Mouse (Mus musculus) embryonic facial prominence, embryonic 15.5 days (tissue): ENCODE measurements around the gene Ptchd4. TPM values are rescaled to one million over a fixed set of nuclear protein-coding genes. Genes with fewer than 3 reads are reported as not detected.

Experiments
- ATAC-seq: fragments of 200-750 bp; cut with Nextera tagmentation; 2 replicates; pipeline ENCODE4 v1.8.0; 2017; ENCODE audit warnings: low read depth, moderate TSS enrichment; ENCODE audit not compliant: insufficient number of reproducible peaks, low FRiP score, low TSS enrichment
- H3K27ac ChIP-seq: fragments of 300-500 bp; sonication (generic); replicated peaks from 2 replicates; pipeline ENCODE4 v1.5.1; 2015; ENCODE audit warnings: mild to moderate bottlenecking, inconsistent platforms
- H3K27me3 ChIP-seq: fragments of 300-500 bp; sonication (generic); 2 replicates; pipeline ENCODE4 v1.6.1; 2015; ENCODE audit warnings: inconsistent platforms
- H3K36me3 ChIP-seq: fragments of 300-500 bp; sonication (generic); 2 replicates; pipeline ENCODE4 v1.6.1; 2015; ENCODE audit warnings: mild to moderate bottlenecking, inconsistent platforms
- H3K4me1 ChIP-seq: fragments of 300-500 bp; sonication (generic); 2 replicates; pipeline ENCODE4 v1.6.1; 2015; ENCODE audit warnings: inconsistent platforms
- H3K4me2 ChIP-seq: fragments of 300-500 bp; sonication (generic); replicated peaks from 2 replicates; pipeline ENCODE4 v1.6.1; 2015; ENCODE audit warnings: mild to moderate bottlenecking, inconsistent platforms
- H3K4me3 ChIP-seq: fragments of 300-500 bp; sonication (generic); replicated peaks from 2 replicates; pipeline ENCODE4 v1.5.1; 2015; ENCODE audit warnings: mild to moderate bottlenecking, inconsistent platforms
- H3K9ac ChIP-seq: fragments of 300-500 bp; sonication (generic); 2 replicates; pipeline ENCODE4 v1.6.1; 2015; ENCODE audit warnings: inconsistent platforms
- H3K9me3 ChIP-seq: fragments of 300-500 bp; sonication (generic); replicated peaks from 2 replicates; pipeline ENCODE4 v1.6.1; 2016; ENCODE audit warnings: inconsistent platforms
- WGBS: fragments of 180-500 bp; shearing (Covaris S2); methylation state at CpG from one replicate; pipeline ENCODE4 v1.1.7; 2015; 5-methylcytosine and 5-hydroxymethylcytosine counted together
- polyA plus RNA-seq: library from polyadenylated mRNA; unstranded; fragments of >200 nt; fragmentation: Nextera tagmentation; extraction: Ambion mirVana; gene quantifications from 2 replicates; pipeline ENCODE4 v1.2.1, GENCODE M21; 2015

The Ptchd4 gene
- polyA plus RNA-seq, 1 experiment from 2014 or later = 1.3 TPM

DNA sequence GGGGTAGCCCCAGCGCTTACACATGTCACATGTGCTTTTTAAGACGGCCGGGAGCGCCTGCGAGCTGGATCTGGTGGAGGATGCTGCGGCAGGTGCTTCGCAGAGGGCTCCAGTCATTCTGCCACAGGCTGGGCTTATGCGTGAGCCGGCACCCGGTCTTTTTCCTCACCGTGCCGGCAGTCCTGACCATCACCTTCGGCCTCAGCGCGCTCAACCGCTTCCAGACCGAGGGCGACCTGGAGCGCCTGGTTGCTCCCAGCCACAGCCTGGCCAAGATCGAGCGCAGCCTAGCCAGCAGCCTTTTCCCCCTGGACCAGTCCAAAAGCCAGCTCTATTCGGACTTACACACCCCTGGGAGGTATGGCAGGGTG is 850 bp downstream of the Ptchd4 start:
- Histone ChIP-seq H3K4me3 (peak overlapping the region; percentile 57), H3K36me3 (no peaks in the 10 kb centered on the region), H3K4me1 (peaks cover 14% of the 10 kb centered on the region), H3K27me3 (peaks cover 13% of the 10 kb centered on the region), H3K4me2 (peak overlapping the region; percentile 97), H3K27ac (no peak overlapping the region), H3K9ac (no peak overlapping the region), H3K9me3 (no peaks in the 10 kb centered on the region)
- ATAC-seq = no peak
- under 1% methylated on average over 22 of the region's 22 CpGs for WGBS

DNA sequence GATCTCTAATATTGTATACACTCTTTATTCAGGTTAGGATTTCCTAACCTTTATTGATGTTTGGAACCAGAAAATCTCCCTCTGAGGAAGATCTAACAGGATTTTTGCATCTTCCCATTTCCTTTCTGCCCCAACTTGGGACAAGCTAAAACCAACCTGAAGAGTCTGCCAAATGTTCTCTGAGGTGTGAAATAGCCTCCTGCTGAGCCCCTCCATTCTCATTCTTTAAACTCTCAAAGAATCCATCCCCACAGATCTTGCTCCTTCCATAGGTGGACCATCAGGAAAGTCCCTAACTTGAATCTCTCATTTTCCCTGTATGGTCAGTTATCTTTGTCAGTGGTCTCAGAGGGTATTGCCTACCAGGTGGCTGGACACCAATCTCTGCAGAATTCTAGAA is 20.0 kb downstream of the Ptchd4 start:
- H3K4me1 ChIP-seq = no peaks in the 10 kb centered on the region
- ATAC-seq = no peak
- H3K9me3 ChIP-seq = no peaks in the 10 kb centered on the region
- H3K9ac ChIP-seq = no peak overlapping the region
- H3K4me3 ChIP-seq = no peak overlapping the region
- H3K4me2 ChIP-seq = no peak overlapping the region
- H3K36me3 ChIP-seq = no peaks in the 10 kb centered on the region
- H3K27me3 ChIP-seq = no peaks in the 10 kb centered on the region
- H3K27ac ChIP-seq = no peak overlapping the region

DNA sequence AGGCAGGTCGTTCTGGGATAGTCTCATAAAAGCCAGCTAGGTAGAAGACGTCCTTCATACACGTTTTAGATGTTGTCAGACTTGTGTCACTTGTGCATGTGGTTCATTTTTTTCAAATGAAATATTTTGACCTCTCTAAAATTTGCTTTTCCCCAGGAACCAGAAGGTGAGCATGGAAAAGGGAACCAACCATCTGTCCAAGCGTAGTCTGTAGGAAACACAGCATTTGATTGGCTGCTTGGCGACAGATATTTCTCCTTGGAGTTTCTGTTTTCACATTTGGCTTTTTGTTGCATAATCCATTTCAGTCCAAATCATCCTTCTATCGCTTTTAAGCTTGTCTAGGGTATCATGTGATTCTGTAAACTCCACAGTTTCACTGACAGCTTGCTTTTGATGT is 20.8 kb downstream of the Ptchd4 start:
- Histone ChIP-seq H3K36me3 (no peaks in the 10 kb centered on the region), H3K9ac (no peak overlapping the region), H3K4me3 (no peak overlapping the region), H3K27ac (no peak overlapping the region), H3K9me3 (no peaks in the 10 kb centered on the region), H3K4me1 (no peaks in the 10 kb centered on the region), H3K27me3 (no peaks in the 10 kb centered on the region), H3K4me2 (no peak overlapping the region)
- 79% methylated on average over 6 of the region's 6 CpGs for WGBS
- no peak for ATAC-seq

DNA sequence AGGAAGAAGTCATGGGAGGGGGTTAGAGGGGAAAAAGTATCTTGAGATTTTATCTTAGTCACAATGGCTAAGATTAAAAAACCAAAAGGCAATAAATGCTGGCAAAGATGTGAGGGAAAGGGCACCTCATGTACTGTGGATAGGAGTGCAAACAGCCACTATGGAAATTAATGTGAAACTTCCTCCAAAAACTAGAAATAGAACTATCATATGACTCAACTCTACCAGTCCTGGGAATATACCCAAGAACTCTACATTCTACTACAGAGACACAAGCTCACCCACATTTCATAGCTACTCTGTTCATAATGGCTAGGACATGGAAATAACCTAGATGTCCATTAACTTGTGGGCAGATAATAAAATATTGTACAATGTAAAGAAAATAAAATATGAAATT is 30.3 kb downstream of the Ptchd4 start:
- Histone ChIP-seq H3K9ac (no peak overlapping the region), H3K4me2 (no peak overlapping the region), H3K27ac (no peak overlapping the region), H3K36me3 (no peaks in the 10 kb centered on the region), H3K4me1 (no peaks in the 10 kb centered on the region), H3K27me3 (no peaks in the 10 kb centered on the region), H3K4me3 (no peak overlapping the region), H3K9me3 (no peaks in the 10 kb centered on the region)
- ATAC-seq = no peak

DNA sequence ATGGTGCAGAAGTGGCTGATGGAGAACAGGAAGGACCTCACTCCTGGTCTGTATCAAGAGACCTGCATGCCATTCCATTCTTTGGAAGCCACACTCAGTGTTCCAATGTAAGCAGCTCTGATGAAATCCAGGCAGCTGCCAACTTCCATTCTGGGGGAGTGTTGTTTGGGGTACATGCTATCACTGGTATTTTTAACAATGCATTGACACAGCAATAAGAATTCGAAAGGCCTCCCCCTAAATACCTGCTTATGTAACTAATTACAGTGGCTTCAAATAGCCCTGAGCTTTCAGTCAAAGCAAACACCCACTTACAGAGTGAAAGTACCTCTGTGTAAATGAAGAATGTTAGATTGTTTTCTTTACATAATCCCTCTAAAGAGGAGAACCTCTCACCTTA is 42.7 kb downstream of the Ptchd4 start:
- Histone ChIP-seq H3K9me3 (no peaks in the 10 kb centered on the region), H3K27me3 (no peaks in the 10 kb centered on the region), H3K4me3 (no peak overlapping the region), H3K36me3 (no peaks in the 10 kb centered on the region), H3K4me1 (no peaks in the 10 kb centered on the region), H3K4me2 (no peak overlapping the region), H3K9ac (no peak overlapping the region), H3K27ac (no peak overlapping the region)
- WGBS = 39% methylated on average over 1 of the region's 1 CpGs
- no peak for ATAC-seq

DNA sequence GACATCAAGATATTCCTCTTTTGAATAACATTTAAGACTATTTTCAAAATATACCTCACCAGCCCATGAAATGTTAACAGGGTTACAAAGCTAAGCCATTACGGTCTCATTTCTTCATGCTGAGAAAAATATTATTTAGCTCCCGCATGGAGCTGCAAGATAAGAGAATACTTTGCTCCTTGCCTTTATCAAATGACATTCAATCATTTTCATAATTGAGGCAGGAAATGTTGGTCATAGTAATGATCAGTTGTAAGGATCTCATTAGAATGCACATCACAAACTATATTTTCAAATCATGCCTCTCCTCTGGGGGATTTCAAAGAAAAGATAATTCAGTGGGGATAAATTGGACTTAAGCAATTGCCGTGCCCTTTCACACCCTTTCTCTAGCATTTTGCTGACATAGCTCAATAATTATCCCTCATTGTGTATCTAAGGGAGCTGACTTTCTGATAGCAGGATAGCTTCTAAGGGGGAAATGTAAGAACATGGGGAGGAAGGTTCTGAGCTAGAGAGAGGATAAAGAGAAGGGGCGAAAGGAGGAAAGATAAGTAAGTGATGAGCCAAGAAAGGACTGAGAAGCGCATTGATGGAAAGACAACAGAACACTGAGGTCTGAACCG is 47.5 kb downstream of the Ptchd4 start:
- WGBS = 86% methylated on average over 6 of the region's 6 CpGs
- no peaks in the 10 kb centered on the region for H3K36me3 ChIP-seq
- H3K27ac ChIP-seq = no peak overlapping the region
- no peaks in the 10 kb centered on the region for H3K9me3 ChIP-seq
- H3K4me3 ChIP-seq = no peak overlapping the region
- H3K27me3 ChIP-seq = no peaks in the 10 kb centered on the region
- no peak overlapping the region for H3K9ac ChIP-seq
- no peak overlapping the region for H3K4me2 ChIP-seq
- no peaks in the 10 kb centered on the region for H3K4me1 ChIP-seq
- no peak for ATAC-seq

DNA sequence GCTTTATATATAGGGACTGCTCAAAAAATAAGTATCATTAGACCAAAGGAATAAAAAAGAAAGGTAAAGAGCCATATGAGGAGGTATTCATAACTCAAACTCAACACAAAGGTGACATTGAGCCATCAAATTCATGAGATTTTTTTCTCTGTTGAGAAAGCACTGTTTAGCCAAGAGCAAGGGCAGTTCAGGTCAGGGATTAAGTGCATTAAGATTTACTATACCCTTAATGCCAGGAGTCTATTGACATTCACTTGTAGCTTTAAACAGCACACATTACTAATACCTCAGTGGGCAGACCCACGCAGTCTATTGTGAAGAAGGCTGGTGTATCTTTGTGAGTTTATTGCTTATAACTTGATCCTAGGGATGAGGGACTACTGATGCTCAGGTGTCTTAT is 49.0 kb downstream of the Ptchd4 start:
- Histone ChIP-seq H3K9ac (no peak overlapping the region), H3K9me3 (no peaks in the 10 kb centered on the region), H3K4me1 (no peaks in the 10 kb centered on the region), H3K4me2 (no peak overlapping the region), H3K4me3 (no peak overlapping the region), H3K36me3 (no peaks in the 10 kb centered on the region), H3K27ac (no peak overlapping the region), H3K27me3 (no peaks in the 10 kb centered on the region)
- ATAC-seq = no peak
- 75% methylated on average over 1 of the region's 1 CpGs for WGBS

DNA sequence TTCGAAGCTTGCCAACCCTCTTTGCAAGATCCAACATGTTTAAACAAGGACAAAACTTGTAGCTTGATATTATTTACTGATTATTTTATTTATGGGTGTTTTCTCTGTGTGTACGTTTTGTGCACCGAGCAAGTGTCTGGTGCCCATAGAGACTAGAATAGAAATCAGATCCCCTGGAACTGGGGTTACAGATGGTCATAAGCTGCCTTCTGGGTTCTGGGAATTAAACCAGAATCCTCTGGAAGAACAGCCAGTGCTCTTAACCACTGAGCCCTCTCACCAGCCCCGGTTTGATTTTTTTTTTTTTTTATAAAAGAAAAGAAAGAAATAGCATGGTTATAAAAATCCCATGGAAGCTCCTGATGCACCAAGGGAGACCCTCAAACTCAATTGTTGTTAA is 59.1 kb downstream of the Ptchd4 start:
- 80% methylated on average over 4 of the region's 4 CpGs for WGBS
- no peak overlapping the region for H3K27ac ChIP-seq
- no peak overlapping the region for H3K4me3 ChIP-seq
- no peaks in the 10 kb centered on the region for H3K9me3 ChIP-seq
- no peak for ATAC-seq
- H3K27me3 ChIP-seq = no peaks in the 10 kb centered on the region
- no peak overlapping the region for H3K4me2 ChIP-seq
- H3K36me3 ChIP-seq = no peaks in the 10 kb centered on the region
- no peaks in the 10 kb centered on the region for H3K4me1 ChIP-seq
- H3K9ac ChIP-seq = no peak overlapping the region

DNA sequence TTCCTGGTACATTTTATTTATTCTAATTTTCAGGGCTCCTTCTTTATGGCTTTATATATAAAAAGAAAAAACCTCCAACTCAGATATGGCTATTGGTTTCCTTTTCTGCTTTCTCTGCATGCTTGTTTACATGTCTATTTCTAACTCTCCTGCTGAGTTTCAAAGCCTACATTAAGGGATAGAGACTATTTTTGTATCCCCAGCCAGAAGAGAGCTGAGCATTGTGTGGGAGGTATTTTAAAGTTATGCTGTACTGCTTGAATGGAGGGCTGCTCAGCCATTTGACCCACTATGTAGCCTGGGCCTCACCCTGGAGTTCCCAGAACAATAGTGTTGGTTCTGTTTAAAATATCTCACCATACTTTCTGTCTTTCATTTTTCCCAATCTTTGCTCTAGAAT is 77.3 kb downstream of the Ptchd4 start:
- H3K27ac ChIP-seq = no peak overlapping the region
- H3K36me3 ChIP-seq = no peaks in the 10 kb centered on the region
- H3K9me3 ChIP-seq = no peaks in the 10 kb centered on the region
- H3K4me3 ChIP-seq = no peak overlapping the region
- no peak for ATAC-seq
- no peaks in the 10 kb centered on the region for H3K27me3 ChIP-seq
- H3K4me2 ChIP-seq = no peak overlapping the region
- no peaks in the 10 kb centered on the region for H3K4me1 ChIP-seq
- H3K9ac ChIP-seq = no peak overlapping the region

DNA sequence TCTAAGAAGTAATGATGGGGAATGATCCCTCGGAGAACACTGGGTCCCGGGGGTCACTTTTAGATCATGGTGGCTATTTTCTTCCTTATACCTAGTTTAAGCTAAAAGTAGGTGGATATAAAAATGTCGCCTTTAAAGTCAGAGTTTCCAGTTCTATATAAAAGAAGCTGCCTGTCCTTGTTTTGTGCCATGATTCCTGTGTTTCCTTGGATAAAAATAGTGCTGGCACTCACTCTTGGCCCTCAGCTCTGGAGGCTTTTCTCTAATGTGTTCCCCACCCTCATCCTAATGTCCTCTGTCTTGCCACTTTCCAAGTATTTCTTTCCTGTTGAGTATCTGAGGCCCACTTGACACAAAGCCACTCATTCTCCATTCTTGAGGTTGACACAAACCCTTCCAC is 79.6 kb downstream of the Ptchd4 start:
- Histone ChIP-seq H3K9ac (no peak overlapping the region), H3K4me3 (no peak overlapping the region), H3K27me3 (no peaks in the 10 kb centered on the region), H3K4me2 (no peak overlapping the region), H3K4me1 (no peaks in the 10 kb centered on the region), H3K9me3 (no peaks in the 10 kb centered on the region), H3K27ac (no peak overlapping the region), H3K36me3 (no peaks in the 10 kb centered on the region)
- WGBS = 87% methylated on average over 3 of the region's 3 CpGs
- no peak for ATAC-seq

DNA sequence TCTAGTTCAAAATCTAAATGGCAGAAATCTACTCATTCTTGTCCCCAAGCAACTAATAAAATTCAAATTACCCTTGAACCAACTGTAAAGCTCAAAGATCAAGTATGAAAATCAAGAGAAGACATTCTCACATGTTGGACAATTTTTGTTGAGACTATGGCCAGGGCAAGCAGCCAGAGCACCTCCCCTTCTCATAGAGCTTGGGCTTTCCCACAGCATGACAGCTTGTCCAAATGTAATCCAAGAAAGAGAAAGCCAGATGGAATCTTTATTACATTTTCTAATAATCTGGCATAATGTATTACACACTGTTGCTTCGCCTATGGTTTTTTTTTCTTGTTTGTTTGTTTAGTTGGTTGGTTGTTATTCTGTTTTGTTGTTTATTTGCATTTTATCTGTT is 102.7 kb downstream of the Ptchd4 start:
- H3K4me3 ChIP-seq = no peak overlapping the region
- H3K4me1 ChIP-seq = no peaks in the 10 kb centered on the region
- no peak overlapping the region for H3K9ac ChIP-seq
- H3K27ac ChIP-seq = no peak overlapping the region
- no peak overlapping the region for H3K4me2 ChIP-seq
- WGBS = 70% methylated on average over 1 of the region's 1 CpGs
- no peaks in the 10 kb centered on the region for H3K9me3 ChIP-seq
- H3K36me3 ChIP-seq = no peaks in the 10 kb centered on the region
- no peak for ATAC-seq
- H3K27me3 ChIP-seq = no peaks in the 10 kb centered on the region

DNA sequence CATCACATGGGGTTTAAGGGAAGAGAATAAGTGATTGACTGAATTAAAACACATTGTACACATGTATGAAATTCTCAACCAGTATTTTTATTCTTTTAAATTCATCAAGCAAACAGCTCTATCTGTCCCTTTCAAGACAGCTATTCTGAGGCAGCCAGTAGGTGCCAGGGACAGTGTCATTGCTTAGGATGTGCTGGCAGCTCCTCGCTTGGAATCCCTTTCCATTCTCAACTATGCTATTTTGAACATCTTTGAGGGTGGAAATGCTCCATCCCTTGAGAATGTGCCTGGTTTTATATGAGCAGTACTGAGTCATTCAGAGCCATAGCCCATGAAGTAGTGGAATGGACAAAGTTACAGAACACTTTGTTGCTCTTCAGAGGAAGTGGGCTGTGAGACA is 112.2 kb downstream of the Ptchd4 start:
- Histone ChIP-seq H3K4me2 (no peak overlapping the region), H3K9me3 (no peaks in the 10 kb centered on the region), H3K9ac (no peak overlapping the region), H3K27me3 (no peaks in the 10 kb centered on the region), H3K4me3 (no peak overlapping the region), H3K27ac (no peak overlapping the region), H3K36me3 (no peaks in the 10 kb centered on the region), H3K4me1 (no peaks in the 10 kb centered on the region)
- no peak for ATAC-seq
- 77% methylated on average over 1 of the region's 1 CpGs for WGBS
